Mouse (Mus musculus) liver, postnatal 0 days (tissue): ENCODE measurements around the gene Evi2a.

Experiments
- CTCF ChIP-seq: sonication (generic); IDR thresholded peaks from 2 replicates; pipeline ENCODE4 v1.5.1; 2016; ENCODE audit warnings: antibody characterized with exemption, low read depth
- EP300 ChIP-seq: IDR thresholded peaks from 2 replicates; pipeline ENCODE4 v1.6.1; 2016; ENCODE audit warnings: antibody characterized with exemption, low read depth, mild to moderate bottlenecking

- TF ChIP-seq CTCF (no peak), EP300 (no peak)
Measured at GRCm38 (mm10) chr11:79533311-79533710, 2.9 kb upstream of the Evi2a start.
